ENCODE assay signal across 9 mouse cellular contexts in genomic region chr3:37421179-37421578, GRCm38 (mm10). TPM values are rescaled to one million over a fixed set of nuclear protein-coding genes. Genes with fewer than 3 reads are reported as not detected.
DNase-seq lines count a peak whose midpoint lies in the region; ATAC-seq lines count a peak whose summit lies in the region.
"Had no signal": no experiment of that assay in that cellular context is flagged by ENCODE, and none has a peak within 500 bp of the region (broad histone marks: within the 10 kb centered on the region; RNA-seq: fewer than 3 reads in every experiment).

No protein-coding gene starts in this region.

- peaks cover 22% of the 10 kb centered on the region for H3K4me1 ChIP-seq in kidney, embryonic 16.5 days (ENCODE audit: insufficient read depth, low read length)
- peaks cover 17% of the 10 kb centered on the region for H3K4me1 ChIP-seq in hindbrain, embryonic 12.5 days
- peaks cover 24% of the 10 kb centered on the region for H3K4me1 ChIP-seq in midbrain, embryonic 16.5 days (ENCODE audit: control insufficient read depth, insufficient read depth, low read length)

- H3K9ac ChIP-seq in kidney, embryonic 16.5 days (replicated peaks; ENCODE audit: low read length): peak overlapping the region; percentile 76
- H3K9ac ChIP-seq in hindbrain, embryonic 12.5 days: peak overlapping the region; percentile 82
- H3K9ac ChIP-seq in midbrain, embryonic 16.5 days (ENCODE audit: low read depth, low read length): peak overlapping the region; percentile 68

- H3K27ac ChIP-seq in kidney, embryonic 16.5 days (ENCODE audit: low read length): peak overlapping the region; percentile 94; the same call in 1 of the 2 replicates
- no peak overlapping the region for H3K27ac ChIP-seq in hindbrain, embryonic 12.5 days
- no peak overlapping the region for H3K27ac ChIP-seq in midbrain, embryonic 16.5 days (ENCODE audit: low read length)

- peaks cover 3% of the 10 kb centered on the region for H3K36me3 ChIP-seq in kidney, embryonic 16.5 days (ENCODE audit: insufficient read depth, low read length)
- peaks cover 6% of the 10 kb centered on the region for H3K36me3 ChIP-seq in hindbrain, embryonic 12.5 days
- H3K36me3 ChIP-seq in midbrain, embryonic 16.5 days (ENCODE audit: control insufficient read depth, insufficient read depth, low read length): 0 out of 2 replicates have a peak, but pooled peaks cover 2% of the 10 kb centered on the region

- 13% methylated on average over 3 of the region's 3 CpGs for WGBS in kidney, embryonic 16.5 days
- 12% methylated on average over 3 of the region's 3 CpGs for WGBS in hindbrain, embryonic 12.5 days
- WGBS in midbrain, embryonic 16.5 days: 13% methylated on average over 3 of the region's 3 CpGs

- H3K9me3 ChIP-seq in kidney, embryonic 16.5 days (ENCODE audit: low read length): no peaks in the 10 kb centered on the region
- no peaks in the 10 kb centered on the region for H3K9me3 ChIP-seq in hindbrain, embryonic 12.5 days (replicated peaks)
- H3K9me3 ChIP-seq in midbrain, embryonic 16.5 days (replicated peaks; ENCODE audit: control insufficient read depth, low read length, poor library complexity, severe bottlenecking): no peaks in the 10 kb centered on the region

- no peaks in the 10 kb centered on the region for H3K27me3 ChIP-seq in kidney, embryonic 16.5 days (ENCODE audit: insufficient read depth, low read length)
- H3K27me3 ChIP-seq in hindbrain, embryonic 12.5 days: no peaks in the 10 kb centered on the region
- H3K27me3 ChIP-seq in midbrain, embryonic 16.5 days (ENCODE audit: control insufficient read depth, insufficient read depth, low read depth, low read length): no peaks in the 10 kb centered on the region

- peak overlapping the region; percentile 93 for H3K4me2 ChIP-seq in kidney, embryonic 16.5 days (replicated peaks; ENCODE audit: low read depth, low read length)
- peak overlapping the region; percentile 93 for H3K4me2 ChIP-seq in hindbrain, embryonic 12.5 days (replicated peaks)
- peak overlapping the region; percentile 95 for H3K4me2 ChIP-seq in midbrain, embryonic 16.5 days (ENCODE audit: low read length)

- ATAC-seq in kidney, embryonic 16.5 days (ENCODE audit: low FRiP score, low TSS enrichment): no peak
- no peak for ATAC-seq in hindbrain, embryonic 12.5 days (ENCODE audit: low FRiP score)
- no peak for ATAC-seq in midbrain, embryonic 16.5 days

- DNase-seq in kidney, postnatal 36 days: no peak
- peak; percentile 60 for DNase-seq in adipocyte (ENCODE audit: low spot score)
- DNase-seq in thymus, postnatal 25 days: no peak
- DNase-seq in thymus, postnatal 14 days: no peak
- no peak for DNase-seq in cerebellum, adult 18-20 months
- DNase-seq: thymus, adult 2 months had no signal

- peak overlapping the region; percentile 98 for H3K4me3 ChIP-seq in kidney, embryonic 16.5 days (ENCODE audit: low read length)
- H3K4me3 ChIP-seq in hindbrain, embryonic 12.5 days: peak overlapping the region; percentile 97
- H3K4me3 ChIP-seq in midbrain, embryonic 16.5 days (ENCODE audit: low read depth, low read length): peak overlapping the region; percentile 95

RNA-seq across cellular contexts. Expression of gene Nudt6, which starts 1.2 kb away (rescaled TPM):
- polyA plus RNA-seq in kidney, embryonic 16.5 days (2015; fragmentation: Nextera tagmentation; extraction: Ambion mirVana): 7.7 and 8.4 TPM in 2 replicates
- 4.2 and 5.1 TPM in 2 replicates for polyA plus RNA-seq in hindbrain, embryonic 12.5 days (2016; fragmentation: Nextera tagmentation; extraction: Ambion mirVana)
- 7.5 and 7.9 TPM in 2 replicates for polyA plus RNA-seq in midbrain, embryonic 16.5 days (2015; fragmentation: Nextera tagmentation; extraction: Ambion mirVana)

RNA-seq across cellular contexts. Expression of gene Spata5, which starts 1.5 kb away (rescaled TPM):
- 41.5 and 43.4 TPM in 2 replicates for polyA plus RNA-seq in kidney, embryonic 16.5 days (2015; fragmentation: Nextera tagmentation; extraction: Ambion mirVana)
- 31.0 and 35.3 TPM in 2 replicates for polyA plus RNA-seq in hindbrain, embryonic 12.5 days (2016; fragmentation: Nextera tagmentation; extraction: Ambion mirVana)
- 30.3 and 33.9 TPM in 2 replicates for polyA plus RNA-seq in midbrain, embryonic 16.5 days (2015; fragmentation: Nextera tagmentation; extraction: Ambion mirVana)
